Mouse (Mus musculus): ENCODE data around the gene Ncmap. TPM values are rescaled to one million over a fixed set of nuclear protein-coding genes. Genes with fewer than 3 reads are reported as not detected.
"Not testable (repeated sequence)": the region's sequence is repeated elsewhere in the genome, so short reads cannot be mapped to it uniquely, and the experiment has no call there.

The Ncmap gene
- total RNA-seq, 2 experiments from 2014 or later: 0.62 to 0.77 TPM

GRCm38 (mm10) chr4:135397551-135397950 lies 476 bp downstream of the Ncmap start:
- no peak for DNase-seq

- DNase-seq: no peak
Measured at GRCm38 (mm10) chr4:135396303-135396702, 1.7 kb downstream of the Ncmap start.

DNA sequence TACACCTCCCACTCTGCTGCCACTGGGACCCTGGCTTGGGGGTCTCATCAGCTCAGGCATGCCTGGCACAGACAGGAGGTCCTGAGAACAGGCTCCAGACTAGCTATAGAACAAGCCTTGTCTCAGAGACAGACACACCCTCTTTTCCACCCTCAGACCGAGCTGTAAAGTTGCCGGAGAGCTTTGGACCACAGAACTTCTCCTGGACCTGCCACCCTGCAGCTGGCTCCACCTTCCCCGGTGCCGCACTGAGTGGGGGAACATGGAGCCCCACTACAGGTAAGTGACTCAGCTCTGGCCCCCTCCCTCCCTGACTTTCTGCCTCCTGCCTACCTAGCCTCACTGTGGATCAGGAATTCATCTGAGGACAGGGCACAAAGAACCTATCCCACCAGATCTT lies 2.7 kb downstream of the Ncmap start:
- no peak for DNase-seq

DNA sequence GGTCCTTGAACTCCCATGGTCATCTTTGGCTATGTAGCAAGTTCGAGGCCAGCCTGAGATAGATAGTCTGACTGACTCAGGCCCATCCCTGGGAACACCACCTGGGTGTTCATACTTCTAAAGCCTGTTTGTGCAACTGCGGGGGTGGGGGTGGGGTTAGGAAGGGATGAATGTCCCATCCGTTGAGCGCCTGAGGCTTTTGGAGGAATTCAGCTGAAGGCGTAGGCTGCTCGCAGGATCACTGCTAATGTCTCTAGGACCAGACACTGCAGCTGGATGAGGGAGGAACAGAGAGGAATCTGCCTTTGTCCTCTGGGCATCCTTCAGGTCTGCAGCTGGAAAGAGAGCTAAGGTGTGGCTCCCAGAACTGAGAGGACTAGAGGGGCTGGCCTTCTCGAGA lies 3.4 kb downstream of the Ncmap start:
- no peak for DNase-seq

GRCm38 (mm10) chr4:135393381-135393780 lies 4.6 kb downstream of the Ncmap start:
- DNase-seq: no peak

- no peak for DNase-seq
Measured at GRCm38 (mm10) chr4:135392801-135393200, 5.2 kb downstream of the Ncmap start.

DNA sequence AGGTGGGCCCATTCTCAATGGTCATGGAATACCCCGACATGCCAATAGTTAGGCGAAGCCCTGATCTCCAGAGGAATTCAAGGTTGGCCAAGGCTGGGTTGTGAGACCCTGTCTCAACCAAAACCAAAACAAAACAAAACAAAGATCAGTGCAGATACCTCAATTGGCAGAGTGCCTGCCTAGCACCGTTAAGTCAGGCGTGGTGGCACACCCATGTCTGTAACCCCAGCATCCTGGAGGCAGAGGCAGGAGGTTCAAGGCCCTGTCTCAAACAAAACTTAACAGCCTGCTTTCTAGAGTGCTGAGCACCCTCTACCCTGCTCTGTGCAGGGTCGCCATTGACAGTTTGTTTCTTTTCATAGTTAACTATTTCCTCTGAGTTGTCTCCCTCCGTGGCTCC lies 7.0 kb downstream of the Ncmap start:
- no peak for DNase-seq

- DNase-seq: peak; percentile 38
Measured at GRCm38 (mm10) chr4:135385614-135386013, 12.4 kb downstream of the Ncmap start.

DNA sequence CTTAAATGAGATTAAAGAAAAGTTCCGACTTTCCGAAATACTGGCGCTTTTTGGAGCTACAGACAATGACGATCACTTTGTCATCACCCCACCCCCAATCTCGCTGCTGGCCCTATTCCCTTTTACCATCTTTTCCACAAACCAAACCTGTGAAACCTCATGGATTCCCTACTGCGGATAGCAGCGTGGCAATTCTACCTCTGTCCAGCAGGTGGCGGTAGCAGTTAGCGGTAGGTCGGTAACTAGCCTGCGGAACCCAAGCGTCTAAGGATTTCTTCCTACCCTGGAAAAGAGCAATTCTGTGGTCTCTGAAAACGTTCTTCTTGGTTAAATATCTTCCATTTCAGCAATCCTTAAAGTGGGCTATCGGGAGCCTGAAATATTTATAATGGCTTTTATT lies 15.7 kb downstream of the Ncmap start:
- DNase-seq: peak; percentile 81

DNA sequence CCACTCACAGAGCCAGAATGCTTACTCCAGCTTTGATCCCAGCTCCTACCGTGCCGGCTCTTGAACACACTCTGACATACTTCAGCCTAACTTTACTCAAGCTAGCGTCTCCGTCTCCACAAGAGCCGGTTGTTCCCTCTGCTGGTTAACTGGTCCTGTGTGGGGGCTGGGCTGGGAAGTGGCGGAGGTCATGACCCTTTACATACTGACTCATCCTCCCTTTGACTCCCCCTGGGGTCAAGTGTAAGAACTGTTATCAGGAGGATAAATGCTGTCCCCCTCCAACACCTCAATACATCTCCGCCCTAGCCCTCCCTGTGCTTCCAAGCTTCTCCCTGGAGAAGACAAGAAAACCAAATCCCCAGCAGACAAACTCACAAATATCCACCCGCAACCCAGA lies 16.7 kb downstream of the Ncmap start:
- no peak for DNase-seq

DNA sequence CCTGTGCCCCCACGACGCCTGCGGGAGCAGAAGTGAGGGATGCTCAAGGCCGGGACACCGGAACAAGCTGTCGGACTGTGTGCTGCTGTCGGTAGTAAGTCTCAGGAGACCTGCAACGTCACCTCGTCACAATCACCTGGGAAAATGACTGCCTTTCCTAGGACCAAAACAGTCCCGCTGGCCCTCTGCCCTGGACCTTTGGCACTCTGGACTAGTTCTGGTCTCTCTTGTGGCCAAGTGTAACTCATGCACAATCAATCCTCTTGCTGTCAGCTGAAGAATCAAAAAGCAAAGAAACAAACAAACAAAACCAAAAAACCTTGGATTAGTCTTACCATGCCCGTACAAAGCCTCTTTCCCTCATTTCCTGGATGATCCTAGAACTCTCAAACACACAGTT lies 20.8 kb downstream of the Ncmap start:
- no peak for DNase-seq

DNA sequence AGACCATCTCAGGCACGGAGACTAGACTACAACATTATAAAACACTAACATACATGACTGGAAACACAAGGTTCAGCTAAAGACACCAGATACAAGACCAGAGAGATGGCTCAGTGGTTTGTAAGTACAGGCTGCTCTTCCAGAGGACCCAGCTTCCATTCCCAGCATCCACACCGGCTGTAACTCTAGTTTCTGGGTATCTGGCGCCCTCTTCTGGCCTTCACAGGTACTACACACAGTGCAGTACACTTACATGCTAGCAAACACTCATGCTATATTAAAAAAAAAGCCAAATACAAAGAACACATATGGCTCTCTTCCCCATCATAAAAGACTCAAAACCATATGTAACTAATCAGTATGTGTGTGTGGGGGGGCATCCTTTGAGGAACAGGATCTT lies 22.6 kb downstream of the Ncmap start:
- DNase-seq: no peak

GRCm38 (mm10) chr4:135373299-135373698 lies 24.7 kb downstream of the Ncmap start:
- no peak for DNase-seq

GRCm38 (mm10) chr4:135370372-135370771 lies 27.7 kb downstream of the Ncmap start:
- DNase-seq: no peak

DNA sequence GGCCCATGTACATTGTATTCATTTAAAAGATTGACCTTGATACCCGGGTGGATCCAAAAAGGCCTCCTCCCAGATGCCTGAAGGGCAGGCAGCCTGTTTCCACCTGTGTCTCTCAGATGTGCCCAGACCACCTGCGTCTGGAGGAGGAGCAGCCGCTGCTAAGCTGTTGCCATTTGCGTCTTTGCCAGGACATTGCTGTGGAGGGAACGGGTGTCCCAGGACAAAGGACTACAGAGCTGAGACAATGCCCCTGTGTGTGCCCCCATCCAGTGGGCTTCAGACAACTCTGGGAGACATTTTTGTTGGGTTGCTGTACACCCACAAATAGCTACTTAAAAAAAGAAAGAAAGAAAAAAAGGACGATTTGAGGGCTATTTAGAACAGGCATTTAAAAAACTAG lies 35.2 kb downstream of the Ncmap start:
- DNase-seq: no peak

GRCm38 (mm10) chr4:135361722-135362121 lies 36.3 kb downstream of the Ncmap start:
- no peak for DNase-seq

- peak; percentile 25 for DNase-seq
Measured at GRCm38 (mm10) chr4:135358736-135359135, 39.3 kb downstream of the Ncmap start.

DNA sequence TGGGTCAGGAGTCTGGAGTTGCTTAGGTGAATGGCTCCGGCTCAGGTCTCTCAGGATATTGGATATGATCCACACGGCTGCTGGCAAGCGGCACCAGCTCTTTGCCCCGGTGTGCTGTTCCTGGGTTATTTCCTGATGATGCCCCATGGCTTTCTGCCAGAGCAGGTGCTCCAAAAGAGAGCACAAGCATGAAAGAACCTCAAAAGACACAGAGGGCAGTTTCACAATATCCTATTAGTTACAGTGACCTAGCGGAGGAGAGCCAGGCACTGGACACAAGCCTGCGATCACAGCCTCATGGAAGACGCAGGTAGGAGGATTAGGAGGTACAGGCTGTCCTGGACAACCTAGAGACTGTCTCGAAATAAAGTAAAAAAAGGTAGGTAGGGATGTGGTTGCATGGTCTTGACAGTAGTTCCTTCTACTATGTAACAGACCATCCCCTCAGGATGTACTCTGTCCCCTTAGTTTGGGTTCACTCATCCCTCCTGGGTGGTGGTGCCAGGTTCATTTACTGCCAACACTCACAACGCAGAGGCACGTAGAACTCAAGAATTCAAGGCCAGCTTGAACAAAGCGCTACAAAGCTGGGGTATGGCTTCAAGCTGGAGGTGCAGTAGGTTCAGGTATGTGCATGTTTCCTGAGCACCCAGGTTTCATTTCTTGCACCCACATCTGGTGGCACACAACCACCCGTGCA lies 40.7 kb downstream of the Ncmap start:
- DNase-seq: no peak

DNA sequence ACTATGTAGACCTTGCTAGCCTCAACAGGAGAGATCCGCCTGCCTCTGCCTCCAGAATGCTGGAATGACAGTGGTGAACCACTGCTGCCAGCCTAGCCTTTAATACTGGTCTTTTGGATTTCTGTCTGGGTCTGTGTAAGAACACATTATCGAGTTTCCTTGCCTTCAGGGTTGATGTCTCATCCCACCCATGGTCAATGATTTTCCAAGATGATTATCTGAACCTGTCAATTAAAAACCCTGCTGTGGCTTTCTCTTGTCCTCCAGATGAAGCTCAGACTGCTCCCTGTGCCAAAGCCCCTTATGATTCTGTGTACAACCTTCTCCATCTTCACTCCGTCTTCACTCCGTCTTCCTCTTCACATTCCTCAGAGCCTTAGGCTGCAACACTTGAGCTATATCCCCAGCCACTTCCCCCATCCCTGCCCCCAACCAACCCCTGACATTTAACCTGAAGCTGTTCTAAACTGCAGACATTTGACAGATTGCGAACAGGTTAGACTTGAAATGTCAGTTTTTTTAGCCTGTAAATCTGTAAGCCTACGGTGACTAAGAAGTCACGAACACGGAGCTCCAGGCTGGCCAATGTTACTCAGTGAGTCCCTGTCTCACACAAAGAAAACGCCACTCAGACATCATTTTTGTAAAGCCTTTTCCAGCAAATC lies 42.0 kb downstream of the Ncmap start:
- DNase-seq: no peak

GRCm38 (mm10) chr4:135354751-135355150 lies 43.3 kb downstream of the Ncmap start:
- not testable (repeated sequence) for DNase-seq

- DNase-seq: peak; percentile 15
Measured at GRCm38 (mm10) chr4:135353794-135354450, 44.1 kb downstream of the Ncmap start.

GRCm38 (mm10) chr4:135353066-135353793 lies 44.8 kb downstream of the Ncmap start, which contains the start of gene Srrm1:
TSS of gene Srrm1 (minus strand) at chr4:135353321.
- peak; percentile 99 for DNase-seq

Data from heart, postnatal 4 days (tissue).